In genomic region chr17:12229756-12230155, GRCm38 (mm10) we compare ENCODE assay signal across 11 mouse cellular contexts.
"Had no signal": no experiment of that assay in that cellular context is flagged by ENCODE, and none has a peak within 500 bp of the region (broad histone marks: within the 10 kb centered on the region; RNA-seq: fewer than 3 reads in every experiment).

No protein-coding gene starts in this region.

- H3K27ac ChIP-seq: limb, embryonic 13.5 days; liver, embryonic 14.5 days; neural tube, embryonic 13.5 days; stomach, embryonic 15.5 days had no signal

- H3K4me2 ChIP-seq: limb, embryonic 13.5 days; neural tube, embryonic 13.5 days; stomach, embryonic 15.5 days had no signal

- H3K9ac ChIP-seq: limb, embryonic 13.5 days; liver, embryonic 14.5 days; neural tube, embryonic 13.5 days; stomach, embryonic 15.5 days had no signal

- H3K9me3 ChIP-seq: limb, embryonic 13.5 days; neural tube, embryonic 13.5 days; stomach, embryonic 15.5 days had no signal

- H3K4me1 ChIP-seq: neural tube, embryonic 13.5 days; stomach, embryonic 15.5 days had no signal

- H3K27me3 ChIP-seq: limb, embryonic 13.5 days; neural tube, embryonic 13.5 days; stomach, embryonic 15.5 days had no signal

- DNase-seq: kidney, adult 8-10 months; kidney, postnatal 25 days; left cerebral cortex, postnatal 4 days; lung, postnatal 10 days; thymus, adult 2 months; thymus, postnatal 25 days had no signal

- ATAC-seq: intestine, postnatal 0 days had no signal

- H3K4me3 ChIP-seq: limb, embryonic 13.5 days; neural tube, embryonic 13.5 days; stomach, embryonic 15.5 days had no signal
